11 mouse cellular contexts compared by ENCODE assay signal in genomic region chr17:6684464-6685287, GRCm38 (mm10). TPM values are rescaled to one million over a fixed set of nuclear protein-coding genes. Genes with fewer than 3 reads are reported as not detected.
DNase-seq lines count a peak whose midpoint lies in the region; ATAC-seq and TF ChIP-seq lines count a peak whose summit lies in the region.
"Not testable (repeated sequence)": the region's sequence is repeated elsewhere in the genome, so short reads cannot be mapped to it uniquely, and the experiment has no call there.
"Had no signal": no experiment of that assay in that cellular context is flagged by ENCODE, and none has a peak within 500 bp of the region (broad histone marks: within the 10 kb centered on the region; RNA-seq: fewer than 3 reads in every experiment).

No protein-coding gene starts in this region.

- H3K36me3 ChIP-seq in forebrain, embryonic 13.5 days (ENCODE audit: poor library complexity, severe bottlenecking); heart, embryonic 14.5 days (ENCODE audit: control insufficient read depth, insufficient read depth, low read length); hindbrain, embryonic 16.5 days (ENCODE audit: control insufficient read depth, insufficient read depth, low read length); limb, embryonic 11.5 days (ENCODE audit: control insufficient read depth, insufficient read depth, low read length); midbrain, postnatal 0 days (ENCODE audit: insufficient read depth, low read length); stomach, embryonic 15.5 days: not testable (repeated sequence)

- peak; percentile 92 for ATAC-seq in forebrain, embryonic 13.5 days
- ATAC-seq in heart, embryonic 14.5 days (ENCODE audit: insufficient number of reproducible peaks, insufficient read depth, low FRiP score, low read depth) = 0 out of 2 replicates have a peak, but pooled peaks have one; percentile 45
- peak; percentile 89 for ATAC-seq in hindbrain, embryonic 16.5 days
- peak; percentile 54; the same call in 1 of the 2 replicates for ATAC-seq in limb, embryonic 11.5 days (ENCODE audit: insufficient number of reproducible peaks, low FRiP score, low TSS enrichment, low read depth)
- peak; percentile 39 for ATAC-seq in megakaryocyte, adult 5-6 weeks (ENCODE audit: poor library complexity, severe bottlenecking)
- ATAC-seq in midbrain, postnatal 0 days (ENCODE audit: low FRiP score) = peak; percentile 83
- ATAC-seq in stomach, embryonic 15.5 days (ENCODE audit: insufficient read depth, low FRiP score, low read depth) = peak; percentile 76

- not testable (repeated sequence) for H3K9me3 ChIP-seq in forebrain, embryonic 13.5 days (replicated peaks); heart, embryonic 14.5 days (ENCODE audit: control insufficient read depth, low read length); hindbrain, embryonic 16.5 days (ENCODE audit: control insufficient read depth, low read length); limb, embryonic 11.5 days (ENCODE audit: control insufficient read depth, low read length); midbrain, postnatal 0 days (ENCODE audit: low read length); stomach, embryonic 15.5 days

- DNase-seq in brain, embryonic 14.5 days (ENCODE audit: low read depth) = peak; percentile 21
- not testable (repeated sequence) for DNase-seq in limb, embryonic 11.5 days (ENCODE audit: low spot score); midbrain, postnatal 0 days (ENCODE audit: low spot score)

- H3K4me1 ChIP-seq in forebrain, embryonic 13.5 days; heart, embryonic 14.5 days (ENCODE audit: control insufficient read depth in 2 of 2, insufficient read depth in 2 of 2, low read length in 2 of 2); hindbrain, embryonic 16.5 days (ENCODE audit: control insufficient read depth, insufficient read depth, low read depth, low read length); limb, embryonic 11.5 days (ENCODE audit: control insufficient read depth, insufficient read depth, low read length); midbrain, postnatal 0 days (ENCODE audit: insufficient read depth, low read length); stomach, embryonic 15.5 days: not testable (repeated sequence)

- H3K27ac ChIP-seq in forebrain, embryonic 13.5 days = peak overlapping the region; percentile 51
- H3K27ac ChIP-seq in heart, embryonic 14.5 days (replicated peaks in 1 of 2; ENCODE audit: control insufficient read depth in 1 of 2, insufficient read depth in 1 of 2, low read depth in 2 of 2, low read length in 2 of 2); hindbrain, embryonic 16.5 days (ENCODE audit: low read depth, low read length); limb, embryonic 11.5 days (replicated peaks; ENCODE audit: low read depth, low read length); midbrain, postnatal 0 days (ENCODE audit: low read depth, low read length); stomach, embryonic 15.5 days: not testable (repeated sequence)

- H3K4me2 ChIP-seq in forebrain, embryonic 13.5 days; heart, embryonic 14.5 days (ENCODE audit: low read length); hindbrain, embryonic 16.5 days (ENCODE audit: low read length); limb, embryonic 11.5 days (ENCODE audit: low read depth, severe bottlenecking); midbrain, postnatal 0 days (ENCODE audit: low read depth, low read length, poor library complexity, severe bottlenecking); stomach, embryonic 15.5 days: not testable (repeated sequence)

- H3K27me3 ChIP-seq in forebrain, embryonic 13.5 days; heart, embryonic 14.5 days (ENCODE audit: control insufficient read depth, insufficient read depth, low read length); hindbrain, embryonic 16.5 days (replicated peaks; ENCODE audit: control insufficient read depth, insufficient read depth, low read length); limb, embryonic 11.5 days (ENCODE audit: control insufficient read depth, insufficient read depth, low read length); midbrain, postnatal 0 days (ENCODE audit: insufficient read depth, low read length); stomach, embryonic 15.5 days (replicated peaks): not testable (repeated sequence)

- H3K9ac ChIP-seq in forebrain, embryonic 13.5 days; heart, embryonic 14.5 days (ENCODE audit: low read length); hindbrain, embryonic 16.5 days (ENCODE audit: low read depth, low read length); limb, embryonic 11.5 days (ENCODE audit: low read length); midbrain, postnatal 0 days (replicated peaks; ENCODE audit: low read length, poor library complexity, severe bottlenecking); stomach, embryonic 15.5 days: not testable (repeated sequence)

- not testable (repeated sequence) for H3K4me3 ChIP-seq in forebrain, embryonic 13.5 days; heart, embryonic 14.5 days (ENCODE audit: control insufficient read depth in 1 of 2, insufficient read depth in 1 of 2, low read depth in 1 of 2, low read length in 2 of 2); hindbrain, embryonic 16.5 days (ENCODE audit: low read length); limb, embryonic 11.5 days (ENCODE audit: low read depth, low read length); midbrain, postnatal 0 days (ENCODE audit: low read depth, low read length); stomach, embryonic 15.5 days (replicated peaks)

- TF ChIP-seq CTCF in brain, embryonic 14.5 days (IDR thresholded peaks at IDR 0.05; ENCODE audit: borderline replicate concordance, extremely low read depth, insufficient read depth, insufficient read length); midbrain, postnatal 0 days (IDR thresholded peaks at IDR 0.05): not testable (repeated sequence)

- not testable (repeated sequence) for TF ChIP-seq POLR2A in brain, embryonic 14.5 days (IDR thresholded peaks at IDR 0.05; ENCODE audit: borderline replicate concordance, extremely low read depth, insufficient read depth, insufficient read length, poor library complexity, severe bottlenecking)

- 0% methylated on average over 1 of the region's 4 CpGs for whole genome bisulfite sequencing in forebrain, embryonic 13.5 days
- no CpG with 5 or more reads among the region's 4 CpGs for WGBS in heart, embryonic 14.5 days
- WGBS in hindbrain, embryonic 16.5 days = no CpG with 5 or more reads among the region's 4 CpGs
- WGBS in limb, embryonic 11.5 days = no CpG with 5 or more reads among the region's 4 CpGs
- WGBS in midbrain, postnatal 0 days = no CpG with 5 or more reads among the region's 4 CpGs
- 0% methylated on average over 1 of the region's 4 CpGs for WGBS in stomach, embryonic 15.5 days

RNA-seq across cellular contexts. Expression of gene Sytl3, which starts 25.8 kb away (rescaled TPM):
- 0.28 and 0.77 TPM in 2 replicates for polyA plus RNA-seq in brain, embryonic 14.5 days (2012; rRNA removed)
- 0.35 and 0.43 TPM in 2 replicates for polyA plus RNA-seq in forebrain, embryonic 13.5 days (2015; fragmentation: Nextera tagmentation; extraction: Ambion mirVana)
- polyA plus RNA-seq in heart, embryonic 14.5 days (2014; fragmentation: Nextera tagmentation; extraction: Ambion mirVana) = 0.30 TPM in 1 of 2 replicates, not detected in the other
- polyA plus RNA-seq in hindbrain, embryonic 16.5 days (2015; fragmentation: Nextera tagmentation; extraction: Ambion mirVana) = 1.2 and 1.5 TPM in 2 replicates
- polyA plus RNA-seq in limb, embryonic 11.5 days (2014; fragmentation: Nextera tagmentation; extraction: Ambion mirVana) = not detected in 2 replicates
- 5.4 and 7.3 TPM in 2 replicates for total RNA-seq in megakaryocyte, adult 5-6 weeks (2015)
- 5.7 and 7.4 TPM in 2 replicates for total RNA-seq in megakaryocyte, adult 5-6 weeks (2017)
- total RNA-seq in midbrain, postnatal 0 days (2014; rRNA removed) = 0.33 TPM in 1 of 2 replicates, not detected in the other
- 0.49 and 0.65 TPM in 2 replicates for polyA plus RNA-seq in midbrain, postnatal 0 days (2015; fragmentation: Nextera tagmentation; extraction: Ambion mirVana)
- 0.79 and 1.1 TPM in 2 replicates for polyA plus RNA-seq in stomach, embryonic 15.5 days (2015; fragmentation: Nextera tagmentation; extraction: Ambion mirVana)
- total RNA-seq: layer of hippocampus, adult 18-20 months; MEL had no signal
- polyA plus RNA-seq: embryonic facial prominence, embryonic 10.5 days had no signal

RNA-seq across cellular contexts. Expression of gene Dynlt1f, which starts 29.0 kb away (rescaled TPM):
- polyA plus RNA-seq in brain, embryonic 14.5 days (2012; rRNA removed) = 240 and 274 TPM in 2 replicates
- 317 and 334 TPM in 2 replicates for polyA plus RNA-seq in forebrain, embryonic 13.5 days (2015; fragmentation: Nextera tagmentation; extraction: Ambion mirVana)
- polyA plus RNA-seq in heart, embryonic 14.5 days (2014; fragmentation: Nextera tagmentation; extraction: Ambion mirVana) = 241 and 265 TPM in 2 replicates
- 217 and 229 TPM in 2 replicates for polyA plus RNA-seq in hindbrain, embryonic 16.5 days (2015; fragmentation: Nextera tagmentation; extraction: Ambion mirVana)
- polyA plus RNA-seq in limb, embryonic 11.5 days (2014; fragmentation: Nextera tagmentation; extraction: Ambion mirVana) = 323 and 342 TPM in 2 replicates
- 173 and 193 TPM in 2 replicates for total RNA-seq in megakaryocyte, adult 5-6 weeks (2015)
- 134 and 140 TPM in 2 replicates for total RNA-seq in megakaryocyte, adult 5-6 weeks (2017)
- total RNA-seq in midbrain, postnatal 0 days (2014; rRNA removed) = 139 and 140 TPM in 2 replicates
- 274 and 277 TPM in 2 replicates for polyA plus RNA-seq in midbrain, postnatal 0 days (2015; fragmentation: Nextera tagmentation; extraction: Ambion mirVana)
- polyA plus RNA-seq in stomach, embryonic 15.5 days (2015; fragmentation: Nextera tagmentation; extraction: Ambion mirVana) = 226 and 249 TPM in 2 replicates

Comparison
In these comparisons a context has a peak if more than half of its experiments do, and no peak if none do; other contexts are left out.
1. ATAC-seq: peak in every context shown above with its lines; median percentile 92 in forebrain, embryonic 13.5 days; 89 in hindbrain, embryonic 16.5 days; 83 in midbrain, postnatal 0 days; 76 in stomach, embryonic 15.5 days; 54 in limb, embryonic 11.5 days; 45 in heart, embryonic 14.5 days; 39 in megakaryocyte, adult 5-6 weeks.